Mouse (Mus musculus): ENCODE data around the gene Podxl2.

The Podxl2 gene

GRCm38 (mm10) chr6:88800735-88801134 is 74.1 kb downstream of the Podxl2 start:
- no peak for DNase-seq (ENCODE audit: low spot score in 2 of 2)

GRCm38 (mm10) chr6:88800191-88800590 is 74.7 kb downstream of the Podxl2 start:
- DNase-seq (ENCODE audit: low spot score in 2 of 2): no peak

GRCm38 (mm10) chr6:88794561-88794971 is 80.3 kb downstream of the Podxl2 start:
- DNase-seq (ENCODE audit: low spot score in 2 of 2): no peak

- DNase-seq (ENCODE audit: low spot score in 2 of 2): peak in 1 of 2 experiments; percentile 30
Observed at GRCm38 (mm10) chr6:88793872-88794271, 81.0 kb downstream of the Podxl2 start.

- DNase-seq (ENCODE audit: low spot score in 2 of 2): no peak
Observed at GRCm38 (mm10) chr6:88793243-88793642, 81.6 kb downstream of the Podxl2 start.
